Mouse (Mus musculus) c-Kit-positive CD71-positive TER-119-negative erythroid progenitor cells, embryonic 14.5 days (primary cell): ENCODE results near the gene Far2.

Experiments used
- DNase-seq: peaks from one replicate; pipeline ENCODE4 v3.0.0-alpha.2; 2013; ENCODE audit warnings: low read depth

Far2 gene

DNA sequence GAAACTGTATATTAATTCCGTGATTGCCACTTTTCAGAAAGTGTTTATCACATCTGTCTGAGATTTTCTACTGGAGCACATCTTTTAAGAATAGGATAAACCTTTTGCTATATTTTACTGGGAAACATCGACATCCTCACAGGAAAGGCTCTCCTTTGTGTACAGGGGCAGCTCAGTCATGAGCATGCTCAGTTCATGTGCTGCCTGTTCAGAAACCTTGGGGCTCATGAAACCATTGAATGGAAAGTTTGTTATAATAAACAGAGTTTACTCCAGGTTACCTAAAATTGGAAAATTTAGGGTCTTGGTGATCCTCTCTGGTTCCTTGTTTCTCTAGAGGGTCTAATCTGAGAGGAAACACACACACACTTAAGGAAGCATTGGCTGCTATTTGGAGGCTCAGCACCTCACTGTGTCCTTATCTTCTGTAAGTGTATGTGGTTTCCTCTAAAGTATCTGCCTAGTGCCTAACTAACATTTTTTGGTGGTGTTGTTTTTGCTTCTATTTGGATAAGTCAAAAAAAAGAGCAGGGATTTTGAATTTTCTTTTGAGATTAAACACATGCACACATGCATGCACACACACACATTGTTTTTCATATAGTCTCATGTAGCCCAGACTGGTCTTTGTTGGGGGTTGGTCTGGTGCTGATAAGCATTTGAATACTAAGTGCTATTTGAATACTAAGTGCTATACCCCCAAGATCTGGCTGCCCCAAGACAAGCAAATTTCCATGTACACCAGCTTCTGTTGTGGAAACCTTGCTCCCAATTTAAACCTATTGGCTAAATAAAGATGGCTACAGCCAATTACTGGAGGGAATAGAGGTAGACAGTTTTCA is 171.4 kb downstream of the Far2 start:
- no peak for DNase-seq

DNA sequence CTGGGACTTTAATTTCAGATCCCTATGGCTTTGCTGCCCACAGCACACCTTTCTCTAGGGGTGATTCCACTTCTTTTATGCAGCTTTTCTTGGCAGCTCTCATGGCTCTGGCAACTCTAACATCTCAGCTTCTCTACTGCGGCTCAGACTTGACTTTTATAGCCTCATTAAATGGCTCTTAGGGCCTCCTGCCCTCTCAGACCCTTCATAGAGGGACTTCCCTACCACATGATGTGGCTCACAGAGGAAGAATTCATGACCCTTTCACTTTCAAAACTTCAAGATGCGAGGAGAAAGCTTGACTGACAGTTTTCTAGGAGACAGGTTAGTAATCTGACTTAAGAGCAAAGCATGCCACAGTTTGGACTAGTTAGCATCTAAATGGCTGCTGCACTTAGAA is 175.6 kb downstream of the Far2 start:
- DNase-seq, result no peak

DNA sequence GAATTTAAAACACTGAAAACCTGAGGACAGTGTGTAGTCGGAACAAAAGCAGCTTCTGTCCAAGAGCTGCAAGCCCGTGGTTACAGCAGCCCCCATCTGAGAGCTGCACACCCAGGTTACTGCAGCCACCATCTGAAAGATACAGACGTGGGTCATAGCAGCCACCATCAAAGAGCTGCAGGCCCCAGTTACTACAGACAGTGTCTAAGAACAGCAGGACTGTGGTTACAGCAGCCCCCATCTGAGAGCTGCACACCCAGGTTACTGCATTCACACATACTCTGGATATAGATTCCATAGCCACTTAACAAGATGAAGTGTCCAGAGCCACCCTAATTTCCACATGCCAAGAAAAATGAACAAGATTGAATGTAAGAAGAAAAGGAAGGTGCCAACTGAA is 180.5 kb downstream of the Far2 start:
- no peak for DNase-seq
